Mouse (Mus musculus) intestine, postnatal 0 days (tissue): Measurements from ENCODE around the gene Plac9a. TPM values are rescaled to one million over a fixed set of nuclear protein-coding genes. Genes with fewer than 3 reads are reported as not detected.
"Not testable (repeated sequence)": the region's sequence is repeated elsewhere in the genome, so short reads cannot be mapped to it uniquely, and the experiment has no call there.

Experiments
- ATAC-seq: fragments of 200-750 bp; cut with Nextera tagmentation; 2 replicates; pipeline ENCODE4 v1.8.0; 2017; ENCODE audit warnings: mild to moderate bottlenecking, moderate TSS enrichment, moderate library complexity
- H3K27ac ChIP-seq: fragments of 300-500 bp; sonication (generic); 2 replicates; pipeline ENCODE4 v1.5.1; 2014; ENCODE audit warnings: mild to moderate bottlenecking, low read depth, low read length, moderate library complexity
- H3K27me3 ChIP-seq: fragments of 300-500 bp; sonication (generic); replicated peaks from 2 replicates; pipeline ENCODE4 v1.6.1; 2014; ENCODE audit warnings: low read length, mixed read lengths; ENCODE audit not compliant: control insufficient read depth, insufficient read depth
- H3K36me3 ChIP-seq: fragments of 300-500 bp; sonication (generic); 2 replicates; pipeline ENCODE4 v1.6.1; 2014; ENCODE audit warnings: mild to moderate bottlenecking, moderate library complexity; ENCODE audit not compliant: control insufficient read depth, insufficient read depth
- H3K4me1 ChIP-seq: fragments of 300-500 bp; sonication (generic); replicated peaks from 2 replicates; pipeline ENCODE4 v1.6.1; 2014; ENCODE audit warnings: antibody characterized with exemption, low read length, mixed read lengths; ENCODE audit not compliant: control insufficient read depth, insufficient read depth
- H3K4me2 ChIP-seq: fragments of 300-500 bp; sonication (generic); replicated peaks from 2 replicates; pipeline ENCODE4 v1.6.1; 2014; ENCODE audit warnings: low read depth, mild to moderate bottlenecking, moderate library complexity
- H3K4me3 ChIP-seq: fragments of 300-500 bp; sonication (generic); 2 replicates; pipeline ENCODE4 v1.5.1; 2014; ENCODE audit warnings: low read depth, low read length
- H3K9ac ChIP-seq: fragments of 300-500 bp; sonication (generic); 2 replicates; pipeline ENCODE4 v1.6.1; 2014; ENCODE audit warnings: mild to moderate bottlenecking, low read depth, low read length
- H3K9me3 ChIP-seq: fragments of 300-500 bp; sonication (generic); 2 replicates; pipeline ENCODE4 v1.6.1; 2016; ENCODE audit warnings: mixed run types; ENCODE audit not compliant: control insufficient read depth
- CTCF ChIP-seq: sonication (generic); IDR thresholded peaks from 2 replicates; pipeline ENCODE4 v1.5.1; 2016; ENCODE audit warnings: low read depth, mild to moderate bottlenecking, control low read depth, antibody characterized with exemption, moderate library complexity
- WGBS: fragments of 180-500 bp; shearing (Covaris S2); extraction: QIAGEN DNeasy Blood & Tissue Kit; methylation state at CpG from one replicate; pipeline ENCODE4 v1.1.7; 2014; 5-methylcytosine and 5-hydroxymethylcytosine counted together
- polyA plus RNA-seq: library from polyadenylated mRNA; unstranded; fragments of >200 nt; fragmentation: Nextera tagmentation; extraction: Ambion mirVana; gene quantifications from 2 replicates; pipeline ENCODE4 v1.2.1, GENCODE M21; 2015

The Plac9a gene
- polyA plus RNA-seq, 1 experiment from 2014 or later, result 1.3 TPM

DNA sequence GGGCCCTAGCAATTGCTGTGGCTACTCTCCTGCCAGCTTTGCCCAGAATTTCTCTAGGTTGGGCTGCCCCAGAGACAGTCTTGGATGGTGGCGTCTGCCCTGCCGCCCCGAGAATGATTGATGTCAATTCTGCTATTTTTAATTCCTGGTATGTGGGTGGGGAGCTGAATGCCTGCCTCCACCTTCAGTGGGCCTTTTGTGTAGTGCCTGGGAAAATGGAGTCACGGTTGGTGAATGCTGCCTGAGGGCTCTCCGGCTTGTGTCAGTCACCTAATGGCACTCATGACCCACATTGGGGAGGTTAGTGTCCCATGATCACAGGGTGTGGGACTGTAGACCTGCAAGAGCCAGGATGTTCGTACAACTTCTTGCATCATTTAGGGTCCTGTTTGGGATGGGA is 49.6 kb downstream of the Plac9a start:
- no peak for TF ChIP-seq CTCF
- H3K36me3 ChIP-seq, result no peaks in the 10 kb centered on the region
- H3K4me1 ChIP-seq, result peaks cover 9% of the 10 kb centered on the region
- ATAC-seq, result no peak
- H3K4me3 ChIP-seq, result no peak overlapping the region
- 76% methylated on average over 6 of the region's 6 CpGs for WGBS
- no peak overlapping the region for H3K9ac ChIP-seq
- H3K27me3 ChIP-seq, result no peaks in the 10 kb centered on the region
- no peak overlapping the region for H3K27ac ChIP-seq
- no peaks in the 10 kb centered on the region for H3K9me3 ChIP-seq
- no peak overlapping the region for H3K4me2 ChIP-seq

DNA sequence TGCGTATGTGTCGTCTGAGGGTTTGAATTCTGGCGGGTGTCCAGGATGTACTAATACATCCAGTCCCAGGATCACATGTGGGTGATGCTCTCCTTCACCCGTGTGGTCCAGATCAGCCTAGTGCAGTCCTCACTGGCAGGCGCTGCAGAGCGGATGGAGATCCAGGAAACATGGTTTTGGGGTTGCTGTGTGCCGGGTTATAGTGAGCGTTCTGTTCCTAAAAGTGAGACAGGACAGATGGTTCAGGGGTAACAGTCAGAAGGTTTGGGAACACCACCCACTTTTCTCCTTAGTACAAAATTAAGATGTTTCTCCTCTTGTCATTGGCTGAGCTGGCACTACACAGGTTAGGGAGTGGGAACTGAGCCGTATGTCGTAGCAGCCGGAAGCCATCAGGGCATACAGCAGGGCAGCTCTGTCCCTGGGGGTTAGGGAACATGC is 50.8 kb downstream of the Plac9a start:
- TF ChIP-seq CTCF, result no peak
- H3K27me3 ChIP-seq, result no peaks in the 10 kb centered on the region
- H3K27ac ChIP-seq, result no peak overlapping the region
- no peaks in the 10 kb centered on the region for H3K36me3 ChIP-seq
- H3K4me3 ChIP-seq, result no peak overlapping the region
- H3K4me1 ChIP-seq, result peaks cover 6% of the 10 kb centered on the region
- WGBS, result 76% methylated on average over 11 of the region's 11 CpGs
- no peaks in the 10 kb centered on the region for H3K9me3 ChIP-seq
- H3K4me2 ChIP-seq, result no peak overlapping the region
- no peak overlapping the region for H3K9ac ChIP-seq
- ATAC-seq, result no peak

DNA sequence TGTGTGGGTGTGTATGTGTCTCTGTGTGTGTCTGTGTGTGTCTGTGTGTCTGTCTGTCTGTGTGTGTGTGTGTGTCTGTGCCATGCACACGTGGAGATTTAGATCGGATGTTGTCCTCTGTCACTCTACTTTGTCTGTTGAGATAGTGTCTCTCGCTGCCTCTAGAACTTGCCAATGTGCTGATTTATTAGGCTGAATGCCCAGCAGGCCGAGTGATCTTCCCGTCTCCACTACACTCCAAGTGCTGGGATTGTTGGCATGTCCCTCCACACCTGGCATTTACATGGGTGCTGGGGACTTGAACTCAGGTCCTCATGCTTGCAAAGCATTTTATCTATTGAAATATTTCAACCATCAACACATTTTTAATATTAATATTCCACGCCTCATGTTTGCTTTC is 51.7 kb downstream of the Plac9a start:
- Histone ChIP-seq H3K27me3 (no peaks in the 10 kb centered on the region), H3K27ac (no peak overlapping the region), H3K4me3 (no peak overlapping the region), H3K9me3 (no peaks in the 10 kb centered on the region), H3K4me1 (peaks cover 1% of the 10 kb centered on the region), H3K9ac (no peak overlapping the region), H3K4me2 (no peak overlapping the region), H3K36me3 (no peaks in the 10 kb centered on the region)
- 72% methylated on average over 6 of the region's 6 CpGs for WGBS
- TF ChIP-seq CTCF, result no peak
- ATAC-seq, result no peak

DNA sequence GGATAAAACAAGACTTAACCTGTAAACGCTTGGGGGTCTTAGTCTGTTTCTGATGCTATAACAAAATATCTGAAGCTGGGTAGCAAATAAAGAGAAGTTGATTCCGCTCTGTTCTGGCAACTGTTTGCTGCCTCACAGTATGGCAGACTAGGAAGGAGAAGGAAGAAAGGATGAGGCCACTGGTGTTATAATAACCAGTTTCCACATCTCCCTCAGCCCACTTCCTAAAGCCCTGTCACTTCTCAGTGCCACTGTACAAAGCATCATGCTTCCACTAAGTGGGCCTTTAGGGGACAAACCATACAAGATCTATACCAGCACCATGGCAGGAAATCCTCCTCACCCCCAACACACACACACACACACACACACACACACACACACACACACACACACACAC is 52.5 kb downstream of the Plac9a start:
- Histone ChIP-seq H3K4me1 (no peaks in the 10 kb centered on the region; the same call in 1 of the 2 replicates), H3K27me3 (no peaks in the 10 kb centered on the region), H3K9me3 (no peaks in the 10 kb centered on the region), H3K27ac (no peak overlapping the region), H3K4me2 (no peak overlapping the region), H3K4me3 (no peak overlapping the region), H3K9ac (no peak overlapping the region), H3K36me3 (no peaks in the 10 kb centered on the region)
- TF ChIP-seq CTCF, result no peak
- WGBS, result 98% methylated on average over 2 of the region's 2 CpGs
- ATAC-seq, result no peak

DNA sequence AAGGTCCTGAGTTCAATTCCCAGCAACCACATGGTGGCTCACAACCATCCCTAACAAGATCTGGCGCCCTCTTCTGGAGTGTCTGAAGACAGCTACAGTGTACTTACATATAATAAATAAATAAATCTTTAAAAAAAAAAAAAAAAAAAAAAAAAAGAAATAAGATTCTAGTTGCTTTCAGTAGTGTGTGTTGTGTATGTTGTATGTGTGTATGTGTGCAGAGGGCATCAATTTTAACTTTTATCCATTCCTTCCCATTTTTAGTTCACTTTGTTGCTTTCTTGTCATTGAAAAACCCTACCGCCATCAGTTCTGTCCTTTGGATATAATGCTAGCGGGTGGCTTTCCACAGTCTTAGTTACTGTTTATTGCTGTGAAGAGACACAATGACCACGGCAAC is 54.2 kb downstream of the Plac9a start:
- not testable (repeated sequence) for H3K27me3 ChIP-seq, H3K27ac ChIP-seq, H3K36me3 ChIP-seq, H3K9me3 ChIP-seq, H3K4me3 ChIP-seq, ATAC-seq, H3K4me2 ChIP-seq, H3K4me1 ChIP-seq, H3K9ac ChIP-seq
- WGBS, result 89% methylated on average over 3 of the region's 4 CpGs

DNA sequence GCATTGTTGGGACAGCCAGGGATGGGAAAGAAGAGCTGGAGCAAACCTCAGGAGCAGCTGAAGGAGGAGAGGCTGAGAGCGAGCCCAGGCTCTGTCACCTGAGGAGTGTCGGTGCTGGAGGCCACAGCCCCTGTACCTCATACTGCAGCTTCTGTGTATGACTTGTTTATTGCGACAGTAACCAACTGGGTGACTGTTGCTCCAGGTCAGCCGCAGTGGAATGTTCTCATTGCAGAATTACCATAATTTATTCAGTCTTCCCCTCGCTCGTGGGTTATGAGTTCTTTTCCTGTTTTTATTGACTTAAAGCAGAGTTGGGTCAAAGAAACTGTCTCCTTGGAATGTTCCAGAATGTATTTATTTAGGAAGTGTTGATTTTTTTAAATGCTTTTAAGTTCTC is 54.7 kb downstream of the Plac9a start:
- no peaks in the 10 kb centered on the region for H3K36me3 ChIP-seq
- WGBS, result 64% methylated on average over 6 of the region's 6 CpGs
- no peak overlapping the region for H3K4me3 ChIP-seq
- peak; percentile 35; the same call in 1 of the 2 replicates for ATAC-seq
- no peak for TF ChIP-seq CTCF
- H3K27me3 ChIP-seq, result no peaks in the 10 kb centered on the region
- no peak overlapping the region; the same call in 1 of the 2 replicates for H3K27ac ChIP-seq
- no peaks in the 10 kb centered on the region for H3K9me3 ChIP-seq
- H3K9ac ChIP-seq, result no peak overlapping the region
- H3K4me1 ChIP-seq, result peaks cover 6% of the 10 kb centered on the region
- no peak overlapping the region for H3K4me2 ChIP-seq

DNA sequence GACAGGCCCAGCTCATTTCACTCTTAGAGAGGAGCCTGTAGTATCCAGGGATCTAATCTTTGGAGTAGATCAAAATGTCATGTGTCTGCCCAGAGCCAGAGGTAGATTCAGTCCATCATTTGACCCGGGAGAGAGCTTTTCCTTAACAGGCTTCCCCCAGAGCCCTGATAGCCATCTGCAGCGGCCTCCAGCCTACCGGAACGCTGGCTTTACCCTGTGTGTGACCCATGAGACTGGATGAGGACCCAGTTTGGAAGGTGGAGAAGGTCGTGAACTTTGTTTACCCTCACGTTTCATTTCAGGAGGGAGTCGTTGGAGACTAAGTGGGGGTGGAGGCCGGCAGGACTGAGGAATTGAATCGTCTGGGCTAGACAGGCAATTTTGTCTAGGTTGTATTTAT is 55.2 kb downstream of the Plac9a start:
- Histone ChIP-seq H3K4me2 (no peak overlapping the region), H3K9me3 (no peaks in the 10 kb centered on the region), H3K27ac (no peak overlapping the region), H3K4me1 (peaks cover 6% of the 10 kb centered on the region), H3K9ac (no peak overlapping the region), H3K36me3 (no peaks in the 10 kb centered on the region), H3K27me3 (no peaks in the 10 kb centered on the region), H3K4me3 (no peak overlapping the region)
- no peak for ATAC-seq
- WGBS, result 29% methylated on average over 9 of the region's 9 CpGs
- TF ChIP-seq CTCF, result no peak
